Mouse (Mus musculus) forebrain, embryonic 11.5 days (tissue): ENCODE data around the gene Fam243. TPM values are rescaled to one million over a fixed set of nuclear protein-coding genes. Genes with fewer than 3 reads are reported as not detected.
A peak's percentile ranks its signal among the peaks of the same experiment; 100 is the strongest.

Experiments
- ATAC-seq: fragments of 200-750 bp; cut with Nextera tagmentation; replicated peaks from 2 replicates; pipeline ENCODE4 v1.8.0; 2017; ENCODE audit warnings: moderate TSS enrichment; ENCODE audit not compliant: low FRiP score
- DNase-seq: peaks from one replicate; pipeline ENCODE4 v3.0.0-alpha.2; 2017; ENCODE audit warnings: low spot score
- H3K27ac ChIP-seq: fragments of 300-500 bp; sonication (generic); 2 replicates; pipeline ENCODE4 v1.5.1; 2014; ENCODE audit warnings: low read depth, low read length
- H3K27me3 ChIP-seq: fragments of 300-500 bp; sonication (generic); 2 replicates; pipeline ENCODE4 v1.6.1; 2014; ENCODE audit warnings: mild to moderate bottlenecking, low read length, mixed read lengths; ENCODE audit not compliant: control insufficient read depth, insufficient read depth
- H3K36me3 ChIP-seq: fragments of 300-500 bp; sonication (generic); 2 replicates; pipeline ENCODE4 v1.6.1; 2014; ENCODE audit warnings: mild to moderate bottlenecking, low read length, moderate library complexity, mixed read lengths; ENCODE audit not compliant: control insufficient read depth, insufficient read depth
- H3K4me1 ChIP-seq: fragments of 300-500 bp; sonication (generic); replicated peaks from 2 replicates; pipeline ENCODE4 v1.6.1; 2014; ENCODE audit warnings: low read length, mixed read lengths; ENCODE audit not compliant: control insufficient read depth, insufficient read depth
- H3K4me2 ChIP-seq: fragments of 300-500 bp; sonication (generic); 2 replicates; pipeline ENCODE4 v1.6.1; 2014; ENCODE audit warnings: low read depth, mild to moderate bottlenecking, low read length, moderate library complexity, mixed read lengths; ENCODE audit not compliant: severe bottlenecking
- H3K4me3 ChIP-seq: fragments of 300-500 bp; sonication (generic); 2 replicates; pipeline ENCODE4 v1.5.1; 2014; ENCODE audit warnings: low read depth, low read length
- H3K9ac ChIP-seq: fragments of 300-500 bp; sonication (generic); 2 replicates; pipeline ENCODE4 v1.6.1; 2014; ENCODE audit warnings: low read length
- H3K9me3 ChIP-seq: fragments of 300-500 bp; sonication (generic); 2 replicates; pipeline ENCODE4 v1.6.1; 2016; ENCODE audit warnings: low read length, mixed read lengths; ENCODE audit not compliant: control insufficient read depth
- WGBS: fragments of 180-500 bp; shearing (Covaris S2); extraction: QIAGEN DNeasy Blood & Tissue Kit; methylation state at CpG from one replicate; pipeline ENCODE4 v1.1.7; 2014; 5-methylcytosine and 5-hydroxymethylcytosine counted together
- polyA plus RNA-seq: library from polyadenylated mRNA; unstranded; fragments of >200 nt; fragmentation: Nextera tagmentation; extraction: Ambion mirVana; gene quantifications from 2 replicates; pipeline ENCODE4 v1.2.1, GENCODE M21; 2014

The Fam243 gene
- polyA plus RNA-seq, 1 experiment from 2014 or later, result not detected

- Histone ChIP-seq H3K9me3 (no peaks in the 10 kb centered on the region), H3K4me3 (no peak overlapping the region), H3K4me1 (0 out of 2 replicates have a peak, but pooled peaks cover 4% of the 10 kb centered on the region), H3K27me3 (no peaks in the 10 kb centered on the region; the same call in 1 of the 2 replicates), H3K36me3 (no peaks in the 10 kb centered on the region), H3K27ac (no peak overlapping the region), H3K4me2 (no peak overlapping the region), H3K9ac (no peak overlapping the region)
- ATAC-seq, result no peak
- 87% methylated on average over 5 of the region's 5 CpGs for WGBS
- no peak for DNase-seq
Measured at GRCm38 (mm10) chr16:92355366-92355765, 34.1 kb upstream of the Fam243 start.

- ATAC-seq (no peak), DNase-seq (no peak)
- 0 out of 2 replicates have a peak, but pooled peaks cover 4% of the 10 kb centered on the region for H3K4me1 ChIP-seq
- no peak overlapping the region for H3K27ac ChIP-seq
- no peaks in the 10 kb centered on the region for H3K36me3 ChIP-seq
- WGBS, result 74% methylated on average over 2 of the region's 2 CpGs
- H3K4me2 ChIP-seq, result no peak overlapping the region
- H3K9ac ChIP-seq, result no peak overlapping the region
- no peak overlapping the region for H3K4me3 ChIP-seq
- no peaks in the 10 kb centered on the region; the same call in 1 of the 2 replicates for H3K27me3 ChIP-seq
- H3K9me3 ChIP-seq, result no peaks in the 10 kb centered on the region
Measured at GRCm38 (mm10) chr16:92353897-92354296, 32.7 kb upstream of the Fam243 start.

- H3K4me3 ChIP-seq, result no peak overlapping the region
- no peaks in the 10 kb centered on the region for H3K36me3 ChIP-seq
- DNase-seq (no peak), ATAC-seq (no peak)
- no peak overlapping the region for H3K27ac ChIP-seq
- no peaks in the 10 kb centered on the region for H3K9me3 ChIP-seq
- H3K4me2 ChIP-seq, result no peak overlapping the region
- no peak overlapping the region for H3K9ac ChIP-seq
- no peaks in the 10 kb centered on the region for H3K27me3 ChIP-seq
- 0 out of 2 replicates have a peak, but pooled peaks cover 4% of the 10 kb centered on the region for H3K4me1 ChIP-seq
- 86% methylated on average over 12 of the region's 12 CpGs for WGBS
Measured at GRCm38 (mm10) chr16:92353295-92353694, 32.1 kb upstream of the Fam243 start.

GRCm38 (mm10) chr16:92348941-92349340, 27.7 kb upstream of the Fam243 start:
- ATAC-seq (no peak), DNase-seq (no peak)
- Histone ChIP-seq H3K9ac (no peak overlapping the region), H3K36me3 (no peaks in the 10 kb centered on the region), H3K27me3 (no peaks in the 10 kb centered on the region), H3K9me3 (no peaks in the 10 kb centered on the region), H3K4me3 (no peak overlapping the region), H3K4me2 (no peak overlapping the region), H3K27ac (no peak overlapping the region), H3K4me1 (peaks cover 4% of the 10 kb centered on the region; the same call in 1 of the 2 replicates)
- WGBS, result 88% methylated on average over 12 of the region's 12 CpGs

- ATAC-seq (peak; percentile 24; the same call in 1 of the 2 replicates), DNase-seq (no peak)
Measured at GRCm38 (mm10) chr16:92346297-92346916, 25.2 kb upstream of the Fam243 start.

GRCm38 (mm10) chr16:92345177-92345576, 23.9 kb upstream of the Fam243 start:
- Histone ChIP-seq H3K36me3 (no peaks in the 10 kb centered on the region), H3K4me2 (no peak overlapping the region), H3K9ac (no peak overlapping the region), H3K4me3 (no peak overlapping the region), H3K27ac (no peak overlapping the region), H3K4me1 (peaks cover 11% of the 10 kb centered on the region; the same call in 1 of the 2 replicates), H3K9me3 (no peaks in the 10 kb centered on the region), H3K27me3 (no peaks in the 10 kb centered on the region)
- ATAC-seq (no peak), DNase-seq (no peak)
- WGBS, result 76% methylated on average over 11 of the region's 11 CpGs

More at GRCm38 (mm10) chr16:92346297-92346916, 25.2 kb upstream of the Fam243 start:
- Histone ChIP-seq H3K36me3 (no peaks in the 10 kb centered on the region), H3K27ac (no peak overlapping the region), H3K4me3 (no peak overlapping the region), H3K9ac (no peak overlapping the region), H3K27me3 (no peaks in the 10 kb centered on the region), H3K4me1 (peaks cover 4% of the 10 kb centered on the region; the same call in 1 of the 2 replicates), H3K9me3 (no peaks in the 10 kb centered on the region), H3K4me2 (no peak overlapping the region)
- WGBS, result 67% methylated on average over 13 of the region's 13 CpGs

GRCm38 (mm10) chr16:92340612-92341511, 19.6 kb upstream of the Fam243 start:
- peak overlapping the region; percentile 45 for H3K4me2 ChIP-seq
- H3K9ac ChIP-seq, result peak overlapping the region; percentile 23; the same call in 1 of the 2 replicates
- DNase-seq, result peak; percentile 86
- ATAC-seq, result peak; percentile 71
- no peaks in the 10 kb centered on the region for H3K36me3 ChIP-seq
- H3K27ac ChIP-seq, result no peak overlapping the region
- WGBS, result 30% methylated on average over 27 of the region's 27 CpGs
- peaks cover 6% of the 10 kb centered on the region; the same call in 1 of the 2 replicates for H3K4me1 ChIP-seq
- no peaks in the 10 kb centered on the region for H3K27me3 ChIP-seq
- H3K9me3 ChIP-seq, result no peaks in the 10 kb centered on the region
- peak overlapping the region; percentile 14; the same call in 1 of the 2 replicates for H3K4me3 ChIP-seq

- Histone ChIP-seq H3K4me1 (peaks cover 6% of the 10 kb centered on the region; the same call in 1 of the 2 replicates), H3K27ac (no peak overlapping the region), H3K4me2 (no peak overlapping the region), H3K27me3 (no peaks in the 10 kb centered on the region), H3K9ac (no peak overlapping the region), H3K36me3 (no peaks in the 10 kb centered on the region), H3K9me3 (no peaks in the 10 kb centered on the region), H3K4me3 (no peak overlapping the region)
- WGBS, result 6% methylated on average over 9 of the region's 9 CpGs
- peak; percentile 87 for DNase-seq
- peak; percentile 53; the same call in 1 of the 2 replicates for ATAC-seq
Measured at GRCm38 (mm10) chr16:92336280-92336679, 15.0 kb upstream of the Fam243 start.
